8 mouse cellular contexts compared by ENCODE assay signal in genomic region chr19:9283176-9283575, GRCm38 (mm10).
DNase-seq lines count a peak whose midpoint lies in the region.
"Not testable (repeated sequence)": the region's sequence is repeated elsewhere in the genome, so short reads cannot be mapped to it uniquely, and the experiment has no call there.

No protein-coding gene starts in this region.

- intact Hi-C loops in heart, postnatal 36 days (cut with DNase I) = not testable (repeated sequence)

- peak; percentile 2 for DNase-seq in ES-CJ7 (ENCODE audit: low read depth, low spot score)
- peak; percentile 13 to 45 for DNase-seq in cerebellum, adult 18-20 months
- peak; percentile 7 to 10 for DNase-seq in frontal cortex, postnatal 25 days (ENCODE audit: low spot score in 2 of 2)
- DNase-seq in heart, postnatal 36 days = peak; percentile 38 to 53
- DNase-seq in layer of hippocampus, adult 9-10 months (ENCODE audit: low spot score) = peak; percentile 0
- DNase-seq in lung, adult 18-20 months = peak; percentile 1 to 7
- peak; percentile 16 for DNase-seq in ovary, postnatal 36 days (ENCODE audit: low spot score)
- DNase-seq in thymus, postnatal 14 days = peak; percentile 27

Comparison
In these comparisons a context has a peak if more than half of its experiments do, and no peak if none do; other contexts are left out.
1. Peak in every context shown above with its lines: DNase-seq.